Mouse (Mus musculus): ENCODE data around the gene Cct2. TPM values are rescaled to one million over a fixed set of nuclear protein-coding genes. Genes with fewer than 3 reads are reported as not detected.
A peak's percentile ranks its signal among the peaks of the same experiment; 100 is the strongest.

Cct2 gene
- polyA plus RNA-seq, 1 experiment = 135 TPM

- TF ChIP-seq POLR2A (IDR thresholded peaks at IDR 0.05; ENCODE audit: control insufficient read depth, low read depth, low read length) (no peak), CTCF (IDR thresholded peaks at IDR 0.05; ENCODE audit: control insufficient read depth, insufficient read depth, insufficient replicate concordance, low read depth, low read length) (no peak)
- H3K4me3 ChIP-seq (ENCODE audit: control insufficient read depth, low read depth, low read length) = no peak overlapping the region
- no peaks in the 10 kb centered on the region; the same call in 1 of the 2 replicates for H3K36me3 ChIP-seq (ENCODE audit: control insufficient read depth, insufficient read depth, low read length)
- no peak overlapping the region for H3K27ac ChIP-seq (ENCODE audit: control insufficient read depth, insufficient read depth, low read depth, low read length)
- no peaks in the 10 kb centered on the region for H3K27me3 ChIP-seq (ENCODE audit: control insufficient read depth, insufficient read depth, low read length)
- no peaks in the 10 kb centered on the region for H3K4me1 ChIP-seq (ENCODE audit: control insufficient read depth, insufficient read depth, low read length)
Observed at GRCm38 (mm10) chr10:117081326-117081725, 17.7 kb upstream of the Cct2 start.

DNA sequence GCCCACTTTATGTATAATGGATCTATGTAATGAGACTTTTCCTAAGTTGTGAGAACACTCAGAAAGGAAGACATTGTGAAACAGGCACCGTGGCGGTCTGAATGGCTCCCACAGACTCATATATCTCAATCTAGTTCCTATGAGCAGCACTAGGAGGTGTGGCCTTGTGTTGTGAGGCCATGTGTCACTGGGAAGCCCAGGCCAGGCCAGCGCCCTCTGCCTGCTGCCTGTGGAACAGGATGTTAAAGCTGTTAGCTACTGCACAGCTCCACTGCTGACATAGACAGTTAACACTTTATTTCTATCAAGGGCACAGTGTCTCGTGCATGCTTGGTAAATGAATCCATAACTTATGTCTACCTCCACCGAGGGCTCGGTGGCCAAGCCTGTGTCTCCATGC is 14.7 kb upstream of the Cct2 start:
- H3K27me3 ChIP-seq (ENCODE audit: control insufficient read depth, insufficient read depth, low read length) = no peaks in the 10 kb centered on the region
- H3K4me1 ChIP-seq (ENCODE audit: control insufficient read depth, insufficient read depth, low read length) = no peaks in the 10 kb centered on the region
- TF ChIP-seq POLR2A (IDR thresholded peaks at IDR 0.05; ENCODE audit: control insufficient read depth, low read depth, low read length) = no peak
- peak; percentile 53; the same call in 1 of the 2 replicates for TF ChIP-seq CTCF (IDR thresholded peaks at IDR 0.05; ENCODE audit: control insufficient read depth, insufficient read depth, insufficient replicate concordance, low read depth, low read length)
- H3K4me3 ChIP-seq (ENCODE audit: control insufficient read depth, low read depth, low read length) = no peak overlapping the region
- H3K36me3 ChIP-seq (ENCODE audit: control insufficient read depth, insufficient read depth, low read length) = no peaks in the 10 kb centered on the region; the same call in 1 of the 2 replicates
- no peak overlapping the region for H3K27ac ChIP-seq (ENCODE audit: control insufficient read depth, insufficient read depth, low read depth, low read length)

GRCm38 (mm10) chr10:117073176-117073575 is 9.6 kb upstream of the Cct2 start:
- H3K27me3 ChIP-seq (ENCODE audit: control insufficient read depth, insufficient read depth, low read length) = no peaks in the 10 kb centered on the region
- no peaks in the 10 kb centered on the region; the same call in 1 of the 2 replicates for H3K36me3 ChIP-seq (ENCODE audit: control insufficient read depth, insufficient read depth, low read length)
- H3K4me3 ChIP-seq (ENCODE audit: control insufficient read depth, low read depth, low read length) = no peak overlapping the region
- TF ChIP-seq POLR2A (IDR thresholded peaks at IDR 0.05; ENCODE audit: control insufficient read depth, low read depth, low read length) = no peak
- TF ChIP-seq CTCF (IDR thresholded peaks at IDR 0.05; ENCODE audit: control insufficient read depth, insufficient read depth, insufficient replicate concordance, low read depth, low read length) = no peak
- H3K27ac ChIP-seq (ENCODE audit: control insufficient read depth, insufficient read depth, low read depth, low read length) = no peak overlapping the region
- H3K4me1 ChIP-seq (ENCODE audit: control insufficient read depth, insufficient read depth, low read length) = no peaks in the 10 kb centered on the region

GRCm38 (mm10) chr10:117072191-117072888 is 8.7 kb upstream of the Cct2 start:
- Histone ChIP-seq H3K27ac (ENCODE audit: control insufficient read depth, insufficient read depth, low read depth, low read length) (no peak overlapping the region), H3K4me1 (ENCODE audit: control insufficient read depth, insufficient read depth, low read length) (no peaks in the 10 kb centered on the region), H3K4me3 (ENCODE audit: control insufficient read depth, low read depth, low read length) (no peak overlapping the region), H3K36me3 (ENCODE audit: control insufficient read depth, insufficient read depth, low read length) (no peaks in the 10 kb centered on the region; the same call in 1 of the 2 replicates), H3K27me3 (ENCODE audit: control insufficient read depth, insufficient read depth, low read length) (no peaks in the 10 kb centered on the region)
- TF ChIP-seq CTCF (IDR thresholded peaks at IDR 0.05; ENCODE audit: control insufficient read depth, insufficient read depth, insufficient replicate concordance, low read depth, low read length) = no peak
- TF ChIP-seq POLR2A (IDR thresholded peaks at IDR 0.05; ENCODE audit: control insufficient read depth, low read depth, low read length) = no peak

- H3K36me3 ChIP-seq (ENCODE audit: control insufficient read depth, insufficient read depth, low read length) = no peaks in the 10 kb centered on the region
- no peak overlapping the region for H3K4me3 ChIP-seq (ENCODE audit: control insufficient read depth, low read depth, low read length)
- no peaks in the 10 kb centered on the region for H3K27me3 ChIP-seq (ENCODE audit: control insufficient read depth, insufficient read depth, low read length)
- TF ChIP-seq CTCF (IDR thresholded peaks at IDR 0.05; ENCODE audit: control insufficient read depth, insufficient read depth, insufficient replicate concordance, low read depth, low read length) (no peak), POLR2A (IDR thresholded peaks at IDR 0.05; ENCODE audit: control insufficient read depth, low read depth, low read length) (no peak)
- no peaks in the 10 kb centered on the region for H3K4me1 ChIP-seq (ENCODE audit: control insufficient read depth, insufficient read depth, low read length)
- H3K27ac ChIP-seq (ENCODE audit: control insufficient read depth, insufficient read depth, low read depth, low read length) = no peak overlapping the region
Observed at GRCm38 (mm10) chr10:117069109-117069508, 5.5 kb upstream of the Cct2 start.

- no peaks in the 10 kb centered on the region for H3K4me1 ChIP-seq (ENCODE audit: control insufficient read depth, insufficient read depth, low read length)
- no peak overlapping the region for H3K27ac ChIP-seq (ENCODE audit: control insufficient read depth, insufficient read depth, low read depth, low read length)
- H3K27me3 ChIP-seq (ENCODE audit: control insufficient read depth, insufficient read depth, low read length) = no peaks in the 10 kb centered on the region
- H3K4me3 ChIP-seq (ENCODE audit: control insufficient read depth, low read depth, low read length) = peak overlapping the region; percentile 33
- TF ChIP-seq CTCF (IDR thresholded peaks at IDR 0.05; ENCODE audit: control insufficient read depth, insufficient read depth, insufficient replicate concordance, low read depth, low read length) (no peak), POLR2A (IDR thresholded peaks at IDR 0.05; ENCODE audit: control insufficient read depth, low read depth, low read length) (no peak)
- peaks cover 4% of the 10 kb centered on the region; the same call in 1 of the 2 replicates for H3K36me3 ChIP-seq (ENCODE audit: control insufficient read depth, insufficient read depth, low read length)
Observed at GRCm38 (mm10) chr10:117064076-117064475, 462 bp upstream of the Cct2 start.

DNA sequence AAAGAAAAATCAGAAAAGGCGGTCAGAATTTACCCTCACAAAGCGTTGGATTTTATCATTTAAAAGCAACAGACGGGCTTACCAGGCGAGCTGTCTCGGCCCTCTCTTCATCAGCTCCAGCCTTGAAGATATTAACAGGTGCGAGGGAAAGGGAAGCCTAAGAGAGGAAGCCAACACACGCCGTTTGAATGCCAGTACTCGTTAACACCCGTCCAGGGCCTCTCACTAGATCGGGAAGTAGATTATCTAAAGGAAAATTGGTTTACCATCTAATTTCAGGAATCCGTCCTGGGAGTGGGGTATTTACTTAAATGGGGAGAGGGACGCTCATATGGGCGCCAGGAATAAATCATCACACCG is 740 bp downstream of the Cct2 start:
- H3K36me3 ChIP-seq (ENCODE audit: control insufficient read depth, insufficient read depth, low read length) = peaks cover 4% of the 10 kb centered on the region; the same call in 1 of the 2 replicates
- no peaks in the 10 kb centered on the region for H3K27me3 ChIP-seq (ENCODE audit: control insufficient read depth, insufficient read depth, low read length)
- no peaks in the 10 kb centered on the region for H3K4me1 ChIP-seq (ENCODE audit: control insufficient read depth, insufficient read depth, low read length)
- H3K27ac ChIP-seq (ENCODE audit: control insufficient read depth, insufficient read depth, low read depth, low read length) = peak overlapping the region; percentile 2; the same call in 1 of the 2 replicates
- H3K4me3 ChIP-seq (ENCODE audit: control insufficient read depth, low read depth, low read length) = peak overlapping the region; percentile 99
- no peak for TF ChIP-seq CTCF (IDR thresholded peaks at IDR 0.05; ENCODE audit: control insufficient read depth, insufficient read depth, insufficient replicate concordance, low read depth, low read length)
- no peak for TF ChIP-seq POLR2A (IDR thresholded peaks at IDR 0.05; ENCODE audit: control insufficient read depth, low read depth, low read length)
